Mouse (Mus musculus) heart, embryonic 16.5 days (tissue): ENCODE measurements at regions not wholly inside any gene's neighbourhood (a gene's known extent, or its start where the extent isn't known, plus 50 kb on each side); places are given as distances from the start of the nearest gene placed in this dataset.
A peak's percentile ranks its signal among the peaks of the same experiment; 100 is the strongest.

Experiments
- ATAC-seq: fragments of 200-750 bp; cut with Nextera tagmentation; replicated peaks from 2 replicates; pipeline ENCODE4 v1.8.0; 2017; ENCODE audit warnings: moderate number of reproducible peaks; ENCODE audit not compliant: insufficient read depth, low FRiP score; ENCODE audit errors: extremely low read depth
- H3K27ac ChIP-seq: fragments of 300-500 bp; sonication (generic); 2 replicates; pipeline ENCODE4 v1.5.1; 2014; ENCODE audit warnings: mild to moderate bottlenecking, low read length, control low read depth, moderate library complexity
- H3K27me3 ChIP-seq: fragments of 300-500 bp; sonication (generic); 2 replicates; pipeline ENCODE4 v1.6.1; 2014; ENCODE audit warnings: low read length, mixed read lengths; ENCODE audit not compliant: control insufficient read depth, insufficient read depth
- H3K36me3 ChIP-seq: fragments of 300-500 bp; sonication (generic); 2 replicates; pipeline ENCODE4 v1.6.1; 2014; ENCODE audit not compliant: control insufficient read depth, insufficient read depth
- H3K4me1 ChIP-seq: fragments of 300-500 bp; sonication (generic); 2 replicates; pipeline ENCODE4 v1.6.1; 2014; ENCODE audit warnings: low read length, mixed read lengths; ENCODE audit not compliant: control insufficient read depth, insufficient read depth
- H3K4me2 ChIP-seq: fragments of 300-500 bp; sonication (generic); 2 replicates; pipeline ENCODE4 v1.6.1; 2014; ENCODE audit warnings: low read depth, mild to moderate bottlenecking, control low read depth, low read length
- H3K4me3 ChIP-seq: fragments of 300-500 bp; sonication (generic); 2 replicates; pipeline ENCODE4 v1.5.1; 2014; ENCODE audit warnings: mild to moderate bottlenecking, control low read depth, low read length
- H3K9ac ChIP-seq: fragments of 300-500 bp; sonication (generic); 2 replicates; pipeline ENCODE4 v1.6.1; 2014; ENCODE audit warnings: low read length, control low read depth
- H3K9me3 ChIP-seq: fragments of 300-500 bp; sonication (generic); replicated peaks from 2 replicates; pipeline ENCODE4 v1.6.1; 2016; ENCODE audit warnings: low read length; ENCODE audit not compliant: control insufficient read depth
- WGBS: fragments of 180-500 bp; shearing (Covaris S2); extraction: QIAGEN DNeasy Blood & Tissue Kit; methylation state at CpG from one replicate; pipeline ENCODE4 v1.1.7; 2014; 5-methylcytosine and 5-hydroxymethylcytosine counted together

GRCm38 (mm10) chr15:27223610-27224511 is 242.6 kb upstream of the Ank start:
- no peak for ATAC-seq
- Histone ChIP-seq H3K4me3 (no peak overlapping the region), H3K27me3 (no peaks in the 10 kb centered on the region), H3K9ac (no peak overlapping the region), H3K36me3 (no peaks in the 10 kb centered on the region), H3K4me1 (no peaks in the 10 kb centered on the region), H3K9me3 (no peaks in the 10 kb centered on the region), H3K27ac (no peak overlapping the region), H3K4me2 (no peak overlapping the region)
- WGBS: 68% methylated on average over 14 of the region's 14 CpGs

- Histone ChIP-seq H3K4me2 (no peak overlapping the region), H3K9me3 (no peaks in the 10 kb centered on the region), H3K4me1 (no peaks in the 10 kb centered on the region), H3K27me3 (no peaks in the 10 kb centered on the region), H3K27ac (no peak overlapping the region), H3K36me3 (no peaks in the 10 kb centered on the region), H3K9ac (no peak overlapping the region), H3K4me3 (no peak overlapping the region)
- 84% methylated on average over 4 of the region's 4 CpGs for WGBS
- no peak for ATAC-seq
Measured at GRCm38 (mm10) chr15:27224512-27224850, 242.0 kb upstream of the Ank start.

DNA sequence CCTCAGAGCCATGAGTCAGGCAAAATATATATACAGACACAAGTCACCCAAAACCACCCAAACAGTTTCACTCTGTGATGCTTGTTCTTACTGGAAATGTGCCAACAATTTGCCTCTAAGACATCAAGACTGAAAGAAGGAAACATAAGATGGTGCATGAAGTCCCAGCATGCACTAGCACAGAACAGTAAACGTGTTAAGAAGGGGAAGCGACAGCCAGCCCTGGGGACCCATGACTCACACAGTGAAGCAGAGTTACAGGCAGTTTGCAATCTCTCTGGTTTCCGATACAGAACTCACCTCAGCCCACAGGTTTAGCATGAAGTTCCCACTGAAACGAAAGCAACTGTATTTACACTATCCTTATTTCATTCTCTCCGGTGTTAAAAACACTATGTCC is 233.7 kb upstream of the Ank start:
- Histone ChIP-seq H3K9ac (no peak overlapping the region), H3K4me2 (no peak overlapping the region), H3K27me3 (no peaks in the 10 kb centered on the region), H3K4me3 (no peak overlapping the region), H3K36me3 (no peaks in the 10 kb centered on the region), H3K4me1 (no peaks in the 10 kb centered on the region), H3K9me3 (no peaks in the 10 kb centered on the region), H3K27ac (no peak overlapping the region)
- 66% methylated on average over 5 of the region's 5 CpGs for WGBS
- no peak for ATAC-seq

DNA sequence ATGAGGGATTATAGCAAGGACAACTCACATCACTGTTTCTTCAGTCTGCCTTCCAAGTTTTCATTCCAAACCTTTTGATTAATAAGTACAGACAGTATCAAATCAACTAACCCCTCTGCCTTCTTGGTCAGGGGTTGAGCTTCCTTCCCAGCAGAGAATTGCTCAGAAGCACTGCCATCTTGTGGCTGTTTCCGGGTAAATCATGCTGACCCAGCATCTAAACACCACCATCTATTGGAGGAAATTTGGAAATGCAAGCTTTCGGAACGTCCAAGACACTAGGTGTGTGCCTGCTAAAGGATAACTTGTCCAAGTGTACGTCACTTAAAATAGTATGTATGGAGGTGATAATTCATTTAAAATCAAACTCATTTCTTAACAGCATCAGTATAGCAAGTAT is 231.7 kb upstream of the Ank start:
- H3K36me3 ChIP-seq: no peaks in the 10 kb centered on the region
- no peak overlapping the region for H3K27ac ChIP-seq
- no peak overlapping the region for H3K4me3 ChIP-seq
- no peaks in the 10 kb centered on the region for H3K4me1 ChIP-seq
- WGBS: 15% methylated on average over 4 of the region's 4 CpGs
- no peak for ATAC-seq
- H3K27me3 ChIP-seq: no peaks in the 10 kb centered on the region
- H3K9me3 ChIP-seq: no peaks in the 10 kb centered on the region
- no peak overlapping the region for H3K4me2 ChIP-seq
- no peak overlapping the region for H3K9ac ChIP-seq

- H3K36me3 ChIP-seq: no peaks in the 10 kb centered on the region
- ATAC-seq: peak; percentile 85
- H3K4me3 ChIP-seq: no peak overlapping the region
- H3K27me3 ChIP-seq: no peaks in the 10 kb centered on the region
- H3K4me2 ChIP-seq: no peak overlapping the region
- H3K4me1 ChIP-seq: no peaks in the 10 kb centered on the region
- WGBS: 31% methylated on average over 1 of the region's 1 CpGs
- H3K27ac ChIP-seq: no peak overlapping the region; the same call in 1 of the 2 replicates
- H3K9me3 ChIP-seq: no peaks in the 10 kb centered on the region
- no peak overlapping the region for H3K9ac ChIP-seq
Measured at GRCm38 (mm10) chr15:27238301-27238700, 228.2 kb upstream of the Ank start.

DNA sequence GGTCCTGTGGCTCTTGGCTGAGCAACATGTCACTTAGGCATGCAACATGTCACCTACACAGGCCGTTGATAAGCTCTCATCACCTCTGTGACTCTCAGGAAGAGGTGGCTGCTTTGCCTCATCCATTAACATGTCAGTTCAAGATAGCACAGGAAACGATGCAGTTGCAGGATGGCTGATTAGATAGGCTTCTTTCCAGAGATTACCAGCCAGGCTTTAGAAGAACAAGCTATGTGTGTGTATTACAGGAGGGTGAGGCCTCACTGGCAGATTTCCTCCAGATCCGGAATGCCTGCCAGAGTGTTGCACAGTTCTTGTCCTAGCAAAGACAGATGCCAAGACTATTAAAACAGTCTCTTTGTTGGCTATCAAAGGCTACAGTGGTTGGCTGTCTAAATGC is 220.2 kb upstream of the Ank start:
- Histone ChIP-seq H3K9me3 (no peaks in the 10 kb centered on the region), H3K4me1 (peaks cover 19% of the 10 kb centered on the region), H3K9ac (no peak overlapping the region), H3K27me3 (no peaks in the 10 kb centered on the region), H3K4me3 (no peak overlapping the region), H3K27ac (peak overlapping the region; percentile 61; the same call in 1 of the 2 replicates), H3K4me2 (peak overlapping the region; percentile 30), H3K36me3 (no peaks in the 10 kb centered on the region)
- WGBS: 7% methylated on average over 3 of the region's 3 CpGs
- peak; percentile 87 for ATAC-seq

GRCm38 (mm10) chr15:27258984-27259853 is 207.3 kb upstream of the Ank start:
- no peaks in the 10 kb centered on the region for H3K9me3 ChIP-seq
- no peak overlapping the region for H3K4me3 ChIP-seq
- no peak overlapping the region for H3K4me2 ChIP-seq
- no peaks in the 10 kb centered on the region for H3K27me3 ChIP-seq
- no peak overlapping the region for H3K9ac ChIP-seq
- ATAC-seq: no peak
- H3K36me3 ChIP-seq: no peaks in the 10 kb centered on the region
- no peak overlapping the region for H3K27ac ChIP-seq
- WGBS: 45% methylated on average over 6 of the region's 6 CpGs
- no peaks in the 10 kb centered on the region for H3K4me1 ChIP-seq

DNA sequence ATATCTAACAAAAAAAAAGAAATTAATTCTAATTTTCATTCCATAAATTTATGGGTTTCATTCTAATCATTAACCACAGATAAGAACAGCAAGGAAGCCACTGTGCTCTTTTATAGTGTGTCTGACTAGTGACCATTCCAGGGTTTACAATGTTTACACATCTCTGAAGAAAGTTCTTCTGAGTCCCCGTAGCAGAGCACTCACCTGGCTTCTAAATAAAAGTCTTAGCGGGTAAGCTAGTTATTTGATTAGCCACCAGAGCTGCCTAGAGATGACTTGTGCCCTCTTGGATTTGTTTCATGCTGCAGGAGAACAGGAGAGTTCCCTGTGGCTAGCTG is 206.7 kb upstream of the Ank start:
- H3K27ac ChIP-seq: no peak overlapping the region
- no peaks in the 10 kb centered on the region for H3K4me1 ChIP-seq
- H3K36me3 ChIP-seq: no peaks in the 10 kb centered on the region
- 62% methylated on average over 2 of the region's 2 CpGs for WGBS
- H3K9me3 ChIP-seq: no peaks in the 10 kb centered on the region
- H3K9ac ChIP-seq: no peak overlapping the region
- H3K4me2 ChIP-seq: no peak overlapping the region
- H3K27me3 ChIP-seq: no peaks in the 10 kb centered on the region
- ATAC-seq: no peak
- no peak overlapping the region for H3K4me3 ChIP-seq

DNA sequence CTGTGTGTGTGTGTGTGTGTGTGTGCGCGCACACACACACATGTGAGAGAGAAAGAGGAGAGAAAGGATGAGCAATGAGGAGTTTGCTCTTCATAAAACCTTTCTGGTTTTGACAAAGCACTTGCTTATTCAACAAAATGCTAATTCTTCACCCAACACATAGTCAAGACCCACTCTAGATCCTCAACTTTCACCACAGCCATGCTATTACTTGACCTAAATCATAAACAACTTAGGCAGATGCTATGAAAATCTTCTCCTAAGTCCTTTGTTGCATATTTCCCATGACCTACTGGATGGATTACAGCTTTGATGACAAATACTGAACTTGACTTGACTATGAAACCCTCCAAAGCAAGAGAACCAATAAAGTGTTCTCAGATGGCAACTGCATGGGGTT is 196.3 kb upstream of the Ank start:
- H3K36me3 ChIP-seq: no peaks in the 10 kb centered on the region
- H3K27me3 ChIP-seq: no peaks in the 10 kb centered on the region
- no peaks in the 10 kb centered on the region for H3K4me1 ChIP-seq
- 71% methylated on average over 2 of the region's 2 CpGs for WGBS
- no peak overlapping the region for H3K9ac ChIP-seq
- H3K9me3 ChIP-seq: no peaks in the 10 kb centered on the region
- no peak overlapping the region for H3K4me2 ChIP-seq
- no peak overlapping the region for H3K27ac ChIP-seq
- no peak overlapping the region for H3K4me3 ChIP-seq
- ATAC-seq: no peak
